Mouse (Mus musculus) NIH3T3 (cell line): ENCODE results near the gene Faap20.
A peak's percentile ranks its signal among the peaks of the same experiment; 100 is the strongest.

ENCODE experiments used
- DNase-seq: peaks from one replicate; pipeline ENCODE4 v3.0.0-alpha.2; 2012; ENCODE audit warnings: low read depth

Gene Faap20

GRCm38 (mm10) chr4:155221106-155221505 is 28.5 kb upstream of the Faap20 start:
- no peak for DNase-seq

- peak; percentile 85 for DNase-seq
Measured at GRCm38 (mm10) chr4:155221599-155222551, 27.7 kb upstream of the Faap20 start.

- no peak for DNase-seq
Measured at GRCm38 (mm10) chr4:155222552-155222840, 27.1 kb upstream of the Faap20 start, which contains the start of gene Ski. Gene Ski, minus strand, starts transcription at chr4:155222592.

- peak; percentile 98 for DNase-seq
Measured at GRCm38 (mm10) chr4:155222841-155223593, 26.6 kb upstream of the Faap20 start.

- DNase-seq = no peak
Measured at GRCm38 (mm10) chr4:155223594-155224528, 25.7 kb upstream of the Faap20 start.

- DNase-seq = no peak
Measured at GRCm38 (mm10) chr4:155225918-155226317, 23.7 kb upstream of the Faap20 start.

GRCm38 (mm10) chr4:155227986-155228385 is 21.6 kb upstream of the Faap20 start:
- DNase-seq = no peak

GRCm38 (mm10) chr4:155228461-155228860 is 21.1 kb upstream of the Faap20 start:
- no peak for DNase-seq

- peak; percentile 89 for DNase-seq
Measured at GRCm38 (mm10) chr4:155233878-155234277, 15.7 kb upstream of the Faap20 start.

GRCm38 (mm10) chr4:155234371-155235310 is 15.0 kb upstream of the Faap20 start:
- DNase-seq = peak; percentile 80

GRCm38 (mm10) chr4:155235311-155236119 is 14.1 kb upstream of the Faap20 start:
- peak; percentile 98 for DNase-seq

GRCm38 (mm10) chr4:155236737-155237385 is 12.7 kb upstream of the Faap20 start:
- DNase-seq = no peak

GRCm38 (mm10) chr4:155238276-155238675 is 11.3 kb upstream of the Faap20 start:
- peak; percentile 89 for DNase-seq

GRCm38 (mm10) chr4:155239494-155239893 is 10.1 kb upstream of the Faap20 start:
- no peak for DNase-seq

GRCm38 (mm10) chr4:155241789-155242188 is 7.8 kb upstream of the Faap20 start:
- DNase-seq = no peak

GRCm38 (mm10) chr4:155242292-155242691 is 7.3 kb upstream of the Faap20 start:
- no peak for DNase-seq

GRCm38 (mm10) chr4:155243233-155243632 is 6.4 kb upstream of the Faap20 start:
- no peak for DNase-seq

- DNase-seq = peak; percentile 65
Measured at GRCm38 (mm10) chr4:155245770-155246492, 3.7 kb upstream of the Faap20 start.

- no peak for DNase-seq
Measured at GRCm38 (mm10) chr4:155246691-155247105, 2.9 kb upstream of the Faap20 start.
